Mouse (Mus musculus): Measurements from ENCODE around the gene Gm21958. TPM values are rescaled to one million over a fixed set of nuclear protein-coding genes. Genes with fewer than 3 reads are reported as not detected.

Gm21958 gene
- polyA plus RNA-seq, 1 experiment from 2014 or later, result not detected

DNA sequence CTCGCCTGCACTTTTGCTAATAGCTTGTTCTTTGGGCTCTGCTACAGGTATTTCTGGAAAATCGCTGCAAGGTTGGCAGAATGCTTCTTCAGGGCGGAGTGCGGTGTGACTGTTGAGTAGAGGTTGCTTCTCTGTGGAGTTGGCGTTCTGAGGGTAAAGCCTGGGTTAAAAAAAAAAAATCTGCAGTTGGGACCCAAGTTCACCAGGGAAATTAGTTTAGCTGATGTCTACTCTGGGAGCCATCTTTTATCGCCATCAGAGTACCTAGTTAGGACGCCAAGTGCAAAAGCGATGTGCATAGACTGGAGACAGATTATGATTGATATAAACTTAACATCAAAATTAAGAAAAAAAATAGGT lies 21.1 kb downstream of the Gm21958 start:
- H3K4me1 ChIP-seq (replicated peaks; ENCODE audit: control insufficient read depth, insufficient read depth, low read length), result peaks cover 6% of the 10 kb centered on the region; the same call in 1 of the 2 replicates
- WGBS, result under 1% methylated on average over 8 of the region's 8 CpGs
- H3K9me3 ChIP-seq (ENCODE audit: control insufficient read depth, low read length), result no peaks in the 10 kb centered on the region
- H3K9ac ChIP-seq (replicated peaks; ENCODE audit: low read depth, low read length), result peak overlapping the region; percentile 64
- peak overlapping the region; percentile 80 for H3K4me2 ChIP-seq (ENCODE audit: low read length)
- H3K36me3 ChIP-seq (ENCODE audit: control insufficient read depth, insufficient read depth), result peaks cover 8% of the 10 kb centered on the region
- peak overlapping the region; percentile 64 for H3K4me3 ChIP-seq (replicated peaks; ENCODE audit: low read length)
- H3K27me3 ChIP-seq (replicated peaks; ENCODE audit: control insufficient read depth, insufficient read depth, low read length), result no peaks in the 10 kb centered on the region
- peak overlapping the region; percentile 78 for H3K27ac ChIP-seq (ENCODE audit: low read length)
- no peak for ATAC-seq

DNA sequence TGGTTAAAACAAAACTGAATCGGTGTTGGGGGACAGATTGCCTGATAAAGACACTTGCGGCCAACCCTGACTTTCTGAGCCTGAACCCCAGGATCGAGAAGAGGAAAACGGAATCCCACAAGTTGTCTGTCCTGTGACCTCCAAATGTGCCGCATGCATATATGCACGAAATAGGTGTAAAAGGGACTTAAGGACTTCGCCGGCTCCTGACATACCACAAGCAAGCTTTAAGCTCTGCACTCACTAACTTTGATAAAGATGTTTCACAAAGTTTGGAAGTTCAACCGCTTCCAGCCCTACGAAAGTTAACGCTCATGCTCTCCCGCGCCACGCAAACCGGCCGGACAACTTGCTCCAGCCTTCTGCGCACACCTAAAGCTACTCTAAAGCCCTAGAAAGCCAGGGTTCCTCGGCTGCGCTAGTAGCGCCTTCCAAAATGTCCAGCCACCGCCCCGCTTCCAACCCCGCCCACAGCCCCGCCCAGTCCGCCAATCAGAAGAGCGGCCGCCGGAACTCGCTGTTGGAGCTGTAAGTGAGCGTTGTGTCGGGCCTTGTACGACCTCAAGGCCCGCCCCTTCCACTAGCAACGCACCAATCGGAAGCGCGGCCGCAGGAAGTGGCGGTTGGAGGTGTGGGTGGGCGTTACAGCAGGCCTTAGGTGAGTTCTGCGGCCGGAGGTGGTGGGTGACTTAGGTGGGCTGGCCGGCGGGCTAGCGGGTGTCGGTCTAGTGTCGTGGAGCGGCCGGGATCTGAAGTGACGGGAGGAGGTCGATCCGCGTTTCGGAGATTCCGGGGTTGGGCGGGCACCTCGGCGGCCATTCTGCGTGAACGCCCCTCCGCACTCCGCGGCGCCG lies 21.7 kb downstream of the Gm21958 start, which contains the start of gene Supt20:
Supt20 (plus strand) TSS at position 606 of the 854 bp plus-strand sequence.
- Histone ChIP-seq H3K36me3 (ENCODE audit: control insufficient read depth, insufficient read depth) (peaks cover 8% of the 10 kb centered on the region), H3K9ac (replicated peaks; ENCODE audit: low read depth, low read length) (peak within 1 kb of the TSS; percentile 64), H3K4me2 (ENCODE audit: low read length) (peak within 1 kb of the TSS; percentile 81), H3K9me3 (ENCODE audit: control insufficient read depth, low read length) (no peaks in the 10 kb centered on the region), H3K4me1 (replicated peaks; ENCODE audit: control insufficient read depth, insufficient read depth, low read length) (peaks cover 6% of the 10 kb centered on the region; the same call in 1 of the 2 replicates), H3K4me3 (replicated peaks; ENCODE audit: low read length) (peak within 1 kb of the TSS; percentile 64), H3K27ac (ENCODE audit: low read length) (peak within 1 kb of the TSS; percentile 78), H3K27me3 (replicated peaks; ENCODE audit: control insufficient read depth, insufficient read depth, low read length) (no peaks in the 10 kb centered on the region)
- 1% methylated on average over 65 of the region's 65 CpGs for WGBS
- peak; percentile 100 for ATAC-seq

DNA sequence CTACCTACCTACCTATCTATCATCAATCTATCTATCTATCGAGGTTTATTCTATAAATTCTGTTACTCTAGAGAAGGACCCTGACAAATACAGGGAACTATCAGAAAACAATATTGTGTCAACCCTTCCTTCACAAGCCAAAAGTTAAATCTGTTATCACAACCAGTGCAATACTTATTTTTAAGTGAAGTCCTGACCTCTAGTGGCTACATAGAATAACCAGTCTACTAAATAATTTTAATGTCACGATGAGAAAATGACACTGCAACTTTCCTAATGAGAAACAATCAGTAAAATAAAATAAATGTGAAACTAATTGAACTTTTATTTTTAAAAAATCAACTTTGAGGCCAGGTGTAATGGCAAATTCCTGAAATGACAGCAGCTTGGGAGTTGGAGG lies 25.1 kb downstream of the Gm21958 start:
- no peak overlapping the region for H3K27ac ChIP-seq (ENCODE audit: low read length)
- WGBS, result 54% methylated on average over 2 of the region's 2 CpGs

DNA sequence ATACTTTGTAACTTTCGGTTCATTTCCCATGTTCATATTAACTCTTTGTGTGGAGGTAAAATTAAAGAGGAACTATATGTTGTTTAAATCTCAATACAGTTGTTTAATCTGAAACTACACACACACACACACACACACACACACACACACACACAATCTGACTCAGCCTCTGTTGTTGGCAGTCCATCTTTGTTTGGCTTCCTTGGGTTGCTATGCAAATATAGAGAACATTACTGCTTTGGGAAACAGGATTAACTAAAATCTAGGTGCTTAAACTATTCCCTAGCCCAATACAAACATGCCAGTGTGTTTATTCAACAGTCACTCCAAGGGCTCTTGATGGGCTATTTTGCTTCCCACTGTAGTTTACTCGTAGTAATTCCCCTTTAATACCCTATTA lies 26.9 kb downstream of the Gm21958 start:
- Histone ChIP-seq H3K36me3 (ENCODE audit: control insufficient read depth, insufficient read depth) (no peaks in the 10 kb centered on the region), H3K4me3 (replicated peaks; ENCODE audit: low read length) (no peak overlapping the region), H3K27ac (ENCODE audit: low read length) (no peak overlapping the region), H3K9ac (replicated peaks; ENCODE audit: low read depth, low read length) (no peak overlapping the region), H3K4me2 (ENCODE audit: low read length) (no peak overlapping the region), H3K9me3 (ENCODE audit: control insufficient read depth, low read length) (no peaks in the 10 kb centered on the region), H3K27me3 (replicated peaks; ENCODE audit: control insufficient read depth, insufficient read depth, low read length) (no peaks in the 10 kb centered on the region), H3K4me1 (replicated peaks; ENCODE audit: control insufficient read depth, insufficient read depth, low read length) (peaks cover 3% of the 10 kb centered on the region; the same call in 1 of the 2 replicates)
- no peak for ATAC-seq
- WGBS, result 55% methylated on average over 2 of the region's 2 CpGs

More for the DNA sequence above, 25.1 kb downstream of the Gm21958 start:
- Histone ChIP-seq H3K36me3 (ENCODE audit: control insufficient read depth, insufficient read depth) (no peaks in the 10 kb centered on the region), H3K4me3 (replicated peaks; ENCODE audit: low read length) (no peak overlapping the region), H3K4me2 (ENCODE audit: low read length) (no peak overlapping the region), H3K4me1 (replicated peaks; ENCODE audit: control insufficient read depth, insufficient read depth, low read length) (peaks cover 6% of the 10 kb centered on the region; the same call in 1 of the 2 replicates), H3K27me3 (replicated peaks; ENCODE audit: control insufficient read depth, insufficient read depth, low read length) (no peaks in the 10 kb centered on the region), H3K9ac (replicated peaks; ENCODE audit: low read depth, low read length) (no peak overlapping the region), H3K9me3 (ENCODE audit: control insufficient read depth, low read length) (no peaks in the 10 kb centered on the region)
- no peak for ATAC-seq

DNA sequence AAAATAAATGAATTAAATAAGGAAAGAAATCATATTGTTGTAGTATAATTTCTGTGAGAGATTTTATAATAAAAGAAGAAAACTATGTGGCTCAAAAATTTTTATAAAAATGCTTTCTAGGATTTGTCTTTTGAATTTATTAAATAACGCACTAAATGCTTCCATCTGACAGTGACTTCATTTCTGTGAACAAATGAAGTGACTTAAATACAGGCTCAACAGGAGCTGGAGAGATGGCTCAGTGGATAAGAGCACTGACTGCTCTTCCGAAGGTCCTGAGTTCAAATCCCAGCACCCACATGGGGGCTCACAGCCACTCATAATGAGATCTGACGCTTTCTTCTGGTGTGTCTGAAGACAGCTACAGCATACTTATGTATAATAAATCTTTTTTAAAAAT lies 29.0 kb downstream of the Gm21958 start:
- no peak for ATAC-seq
- H3K9ac ChIP-seq (replicated peaks; ENCODE audit: low read depth, low read length), result no peak overlapping the region
- H3K4me2 ChIP-seq (ENCODE audit: low read length), result no peak overlapping the region
- 97% methylated on average over 3 of the region's 3 CpGs for WGBS
- H3K4me1 ChIP-seq (replicated peaks; ENCODE audit: control insufficient read depth, insufficient read depth, low read length), result no peaks in the 10 kb centered on the region
- no peak overlapping the region for H3K27ac ChIP-seq (ENCODE audit: low read length)
- no peaks in the 10 kb centered on the region for H3K36me3 ChIP-seq (ENCODE audit: control insufficient read depth, insufficient read depth)
- no peaks in the 10 kb centered on the region for H3K27me3 ChIP-seq (replicated peaks; ENCODE audit: control insufficient read depth, insufficient read depth, low read length)
- no peaks in the 10 kb centered on the region for H3K9me3 ChIP-seq (ENCODE audit: control insufficient read depth, low read length)
- H3K4me3 ChIP-seq (replicated peaks; ENCODE audit: low read length), result no peak overlapping the region

DNA sequence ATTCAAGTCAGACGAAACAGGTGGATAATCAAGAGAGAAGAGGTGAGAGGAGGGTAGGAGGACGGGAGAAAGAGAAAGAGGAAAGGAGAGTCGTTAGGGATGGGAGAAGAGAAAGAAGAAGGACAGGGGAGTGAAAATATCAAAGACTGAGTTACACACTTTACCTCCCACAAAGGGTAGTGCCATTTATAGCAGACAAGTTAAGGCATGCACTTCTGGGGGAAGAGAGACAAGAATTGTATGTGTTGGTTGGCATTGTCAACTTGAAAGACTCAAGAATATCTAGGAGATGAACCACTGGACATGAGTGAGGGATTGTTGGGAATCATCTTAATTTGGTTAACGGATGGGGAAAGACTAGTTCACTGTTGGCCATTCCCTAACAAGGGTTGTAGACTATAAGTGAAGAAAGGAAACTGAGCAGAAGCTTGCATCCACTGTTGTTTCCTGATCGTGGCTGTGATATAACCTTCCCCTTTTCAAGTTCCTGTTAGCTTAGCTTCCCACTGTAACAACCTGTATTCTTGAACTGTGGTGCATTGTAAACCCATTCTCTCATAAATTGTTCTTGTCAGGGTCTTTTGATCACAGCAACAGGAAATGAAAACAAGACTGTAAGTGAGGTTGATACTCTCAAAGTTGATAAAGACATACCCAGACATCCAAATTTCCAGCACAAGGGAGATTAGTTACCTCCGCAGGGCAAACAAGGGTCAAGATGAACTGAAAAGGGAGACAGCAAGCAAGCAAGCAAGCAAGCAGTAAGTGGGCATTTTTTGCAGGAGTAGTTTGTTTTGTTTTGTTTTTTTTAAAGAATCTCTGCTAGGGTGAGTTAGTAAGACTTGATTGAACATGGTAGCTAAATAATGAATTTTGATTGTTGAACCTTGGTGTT lies 32.6 kb downstream of the Gm21958 start:
- 71% methylated on average over 6 of the region's 6 CpGs for WGBS
- Histone ChIP-seq H3K4me1 (replicated peaks; ENCODE audit: control insufficient read depth, insufficient read depth, low read length) (no peaks in the 10 kb centered on the region), H3K4me3 (replicated peaks; ENCODE audit: low read length) (no peak overlapping the region), H3K27me3 (replicated peaks; ENCODE audit: control insufficient read depth, insufficient read depth, low read length) (no peaks in the 10 kb centered on the region), H3K36me3 (ENCODE audit: control insufficient read depth, insufficient read depth) (no peaks in the 10 kb centered on the region), H3K27ac (ENCODE audit: low read length) (no peak overlapping the region), H3K9me3 (ENCODE audit: control insufficient read depth, low read length) (no peaks in the 10 kb centered on the region), H3K4me2 (ENCODE audit: low read length) (no peak overlapping the region), H3K9ac (replicated peaks; ENCODE audit: low read depth, low read length) (no peak overlapping the region)
- no peak for ATAC-seq

DNA sequence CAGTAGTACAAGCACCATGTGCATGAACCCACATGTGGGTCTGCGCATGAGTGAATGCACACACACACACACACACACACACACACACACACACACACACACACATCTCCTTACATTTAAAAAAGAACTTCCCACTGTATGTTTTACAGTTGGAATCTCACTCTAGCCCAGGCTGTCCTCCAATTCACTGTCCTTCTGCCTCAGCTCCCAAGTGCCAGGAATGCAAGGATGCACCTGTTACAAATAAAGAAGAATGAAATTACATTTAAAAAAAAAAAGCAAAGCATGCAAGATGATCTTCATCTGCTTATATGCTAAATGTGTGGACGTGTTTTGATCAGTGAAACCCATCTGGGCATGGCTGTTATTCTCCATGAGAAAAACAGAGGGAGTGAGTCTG lies 37.3 kb downstream of the Gm21958 start:
- ATAC-seq, result no peak; the same call in 1 of the 2 replicates
- Histone ChIP-seq H3K4me1 (replicated peaks; ENCODE audit: control insufficient read depth, insufficient read depth, low read length) (no peaks in the 10 kb centered on the region; the same call in 1 of the 2 replicates), H3K27ac (ENCODE audit: low read length) (no peak overlapping the region), H3K27me3 (replicated peaks; ENCODE audit: control insufficient read depth, insufficient read depth, low read length) (no peaks in the 10 kb centered on the region), H3K9me3 (ENCODE audit: control insufficient read depth, low read length) (no peaks in the 10 kb centered on the region), H3K4me2 (ENCODE audit: low read length) (no peak overlapping the region), H3K36me3 (ENCODE audit: control insufficient read depth, insufficient read depth) (no peaks in the 10 kb centered on the region), H3K9ac (replicated peaks; ENCODE audit: low read depth, low read length) (no peak overlapping the region), H3K4me3 (replicated peaks; ENCODE audit: low read length) (no peak overlapping the region)
- WGBS, result 69% methylated on average over 2 of the region's 2 CpGs

DNA sequence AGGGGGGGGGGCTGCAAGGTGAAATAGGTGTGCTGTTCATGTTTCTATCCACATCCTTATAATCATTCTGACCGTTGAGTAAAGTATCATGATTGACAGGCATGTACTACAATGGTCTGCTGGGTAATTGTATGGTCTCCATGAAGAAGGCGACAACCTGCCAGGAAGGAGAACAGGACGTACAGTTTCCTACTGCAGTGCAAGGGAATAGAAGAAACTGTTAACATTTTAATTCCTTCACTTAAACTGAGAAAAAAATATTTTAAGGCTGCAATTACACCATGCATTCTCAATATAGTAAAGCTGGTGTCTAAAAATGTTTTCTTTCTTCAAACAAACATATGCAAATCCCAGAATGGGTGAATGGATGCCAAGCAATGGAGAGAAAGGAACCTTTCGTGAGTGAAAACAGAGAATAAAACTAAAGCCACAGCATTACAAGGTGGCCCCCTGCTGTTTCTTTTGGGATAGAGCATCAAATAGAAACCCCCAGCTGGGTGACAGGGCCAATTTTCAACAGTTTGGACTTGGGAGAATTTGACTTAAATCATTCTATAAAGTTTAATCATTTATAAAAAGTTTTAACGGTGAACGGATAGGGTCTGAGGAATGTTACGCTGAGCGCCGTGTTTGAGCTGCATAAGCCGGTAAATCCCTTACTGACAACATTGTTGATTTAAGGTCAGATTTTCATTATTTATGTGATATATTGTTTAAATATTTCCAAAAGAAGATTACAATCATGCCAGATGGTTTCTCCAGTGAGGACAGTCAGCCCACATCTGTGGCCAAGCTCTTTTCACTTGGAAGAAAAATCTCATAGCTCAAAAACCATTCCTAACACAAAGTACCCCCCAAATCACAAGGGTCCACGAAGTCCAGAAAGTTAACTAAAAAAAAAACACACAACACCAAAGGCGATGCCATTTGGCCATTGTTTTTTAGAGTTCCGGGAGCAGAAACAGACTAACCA lies 41.3 kb downstream of the Gm21958 start:
- Histone ChIP-seq H3K4me1 (replicated peaks; ENCODE audit: control insufficient read depth, insufficient read depth, low read length) (no peaks in the 10 kb centered on the region; the same call in 1 of the 2 replicates), H3K9ac (replicated peaks; ENCODE audit: low read depth, low read length) (no peak overlapping the region), H3K4me2 (ENCODE audit: low read length) (no peak overlapping the region), H3K27ac (ENCODE audit: low read length) (no peak overlapping the region), H3K9me3 (ENCODE audit: control insufficient read depth, low read length) (no peaks in the 10 kb centered on the region), H3K36me3 (ENCODE audit: control insufficient read depth, insufficient read depth) (no peaks in the 10 kb centered on the region), H3K27me3 (replicated peaks; ENCODE audit: control insufficient read depth, insufficient read depth, low read length) (no peaks in the 10 kb centered on the region), H3K4me3 (replicated peaks; ENCODE audit: low read length) (no peak overlapping the region)
- ATAC-seq, result peak; percentile 73
- WGBS, result 39% methylated on average over 13 of the region's 13 CpGs

Measured in forebrain, embryonic 16.5 days (tissue).